Mouse (Mus musculus) left cerebral cortex, adult 8-10 months (tissue): Measurements from ENCODE around the gene Nr3c2. TPM values are rescaled to one million over a fixed set of nuclear protein-coding genes. Genes with fewer than 3 reads are reported as not detected.

Source experiments
- DNase-seq, 2 experiments: peaks; one replicate each; pipeline ENCODE4 v3.0.0; 2022; ENCODE audit warnings: low spot score in 2 of 2
- total RNA-seq, 4 experiments: library from RNA; stranded (reverse); gene quantifications; 2 replicates each; pipeline ENCODE4 v1.2.4; 2022

Nr3c2 gene
- total RNA-seq, 4 experiments from 2014 or later = 45.4 to 50.5 (median 47.9) TPM

- DNase-seq = no peak
These were observed 156.3 kb downstream of the Nr3c2 start for GRCm38 (mm10) chr8:77055492-77056021.

GRCm38 (mm10) chr8:77056853-77057252 is 157.6 kb downstream of the Nr3c2 start:
- DNase-seq = no peak

- DNase-seq = no peak
These were observed 183.4 kb downstream of the Nr3c2 start for GRCm38 (mm10) chr8:77082687-77083086.

GRCm38 (mm10) chr8:77086036-77086435 is 186.8 kb downstream of the Nr3c2 start:
- DNase-seq = peak in 1 of 2 experiments; percentile 35

GRCm38 (mm10) chr8:77096721-77097120 is 197.5 kb downstream of the Nr3c2 start:
- no peak for DNase-seq

- no peak for DNase-seq
These were observed 198.9 kb downstream of the Nr3c2 start for GRCm38 (mm10) chr8:77098101-77098500.

GRCm38 (mm10) chr8:77100370-77100769 is 201.1 kb downstream of the Nr3c2 start:
- no peak for DNase-seq

GRCm38 (mm10) chr8:77102879-77103278 is 203.6 kb downstream of the Nr3c2 start:
- DNase-seq = no peak

GRCm38 (mm10) chr8:77112719-77113118 is 213.5 kb downstream of the Nr3c2 start:
- no peak for DNase-seq

GRCm38 (mm10) chr8:77114769-77115168 is 215.5 kb downstream of the Nr3c2 start:
- peak; percentile 9 to 19 for DNase-seq

- DNase-seq = no peak
These were observed 217.3 kb downstream of the Nr3c2 start for GRCm38 (mm10) chr8:77116419-77117079.

- DNase-seq = no peak
These were observed 221.7 kb downstream of the Nr3c2 start for GRCm38 (mm10) chr8:77120810-77121570.

GRCm38 (mm10) chr8:77121571-77121890 is 222.3 kb downstream of the Nr3c2 start:
- no peak for DNase-seq

- no peak for DNase-seq
These were observed 223.1 kb downstream of the Nr3c2 start for GRCm38 (mm10) chr8:77122300-77122699.

GRCm38 (mm10) chr8:77125777-77126176 is 226.5 kb downstream of the Nr3c2 start:
- DNase-seq = no peak

GRCm38 (mm10) chr8:77128006-77128405 is 228.8 kb downstream of the Nr3c2 start:
- no peak for DNase-seq

- peak; percentile 16 to 35 for DNase-seq
These were observed 233.8 kb downstream of the Nr3c2 start for GRCm38 (mm10) chr8:77132903-77133637.

GRCm38 (mm10) chr8:77133797-77134385 is 234.6 kb downstream of the Nr3c2 start:
- no peak for DNase-seq

- no peak for DNase-seq
These were observed 246.0 kb downstream of the Nr3c2 start for GRCm38 (mm10) chr8:77145285-77145684.

- no peak for DNase-seq
These were observed 255.3 kb downstream of the Nr3c2 start for GRCm38 (mm10) chr8:77154496-77154895.

GRCm38 (mm10) chr8:77169320-77169719 is 270.1 kb downstream of the Nr3c2 start:
- no peak for DNase-seq
